Mouse (Mus musculus) ES-E14 (cell line): ENCODE measurements around the gene Gm20532. TPM values are rescaled to one million over a fixed set of nuclear protein-coding genes. Genes with fewer than 3 reads are reported as not detected.

Experiments used
- DNase-seq: peaks from one replicate; pipeline ENCODE4 v3.0.0-alpha.2; 2013; ENCODE audit warnings: low read depth, low spot score
- H3K27ac ChIP-seq: 2 replicates; pipeline ENCODE4 v1.5.1; 2012; ENCODE audit warnings: low read depth, mild to moderate bottlenecking, low read length, moderate library complexity, mixed read lengths; ENCODE audit not compliant: poor library complexity, insufficient read depth, severe bottlenecking
- H3K36me3 ChIP-seq: 2 replicates; pipeline ENCODE4 v1.6.1; 2012; ENCODE audit warnings: mild to moderate bottlenecking, low read length, moderate library complexity, mixed read lengths; ENCODE audit not compliant: control insufficient read depth, poor library complexity, insufficient read depth, severe bottlenecking
- H3K4me1 ChIP-seq, 2 experiments: fragments of 150-350 bp in 1 of 2; sonication (generic) in 1 of 2; 2 replicates each; pipeline ENCODE4 v1.6.1; 2012; ENCODE audit warnings: low read length in 2 of 2, mild to moderate bottlenecking in 1 of 2, mixed read lengths in 1 of 2; ENCODE audit not compliant: control insufficient read depth in 2 of 2, insufficient read depth in 2 of 2, poor library complexity in 1 of 2
- H3K4me3 ChIP-seq, 2 experiments: fragments of 150-350 bp in 1 of 2; sonication (generic) in 1 of 2; 2 replicates each; pipeline ENCODE4 v1.5.1; 2012; ENCODE audit warnings: low read length in 2 of 2, low read depth in 1 of 2, mild to moderate bottlenecking in 1 of 2, mixed read lengths in 1 of 2; ENCODE audit not compliant: insufficient read depth in 1 of 2, poor library complexity in 1 of 2, severe bottlenecking in 1 of 2
- H3K9ac ChIP-seq: 2 replicates; pipeline ENCODE4 v1.6.1; 2012; ENCODE audit warnings: low read depth, mild to moderate bottlenecking, low read length, mixed read lengths; ENCODE audit not compliant: poor library complexity, insufficient read depth, severe bottlenecking
- H3K9me3 ChIP-seq: fragments of 150-350 bp; sonication (generic); 2 replicates; pipeline ENCODE4 v1.6.1; 2012; ENCODE audit warnings: low read depth, mild to moderate bottlenecking, low read length; ENCODE audit not compliant: control insufficient read depth, insufficient read depth
- CHD2 ChIP-seq: IDR thresholded peaks from 2 replicates; pipeline ENCODE4 v1.6.1; 2014; ENCODE audit warnings: mild to moderate bottlenecking, low read depth, low read length, inconsistent platforms
- HCFC1 ChIP-seq: IDR thresholded peaks from 2 replicates; pipeline ENCODE4 v1.6.1; 2012; ENCODE audit warnings: low read length, inconsistent platforms, borderline replicate concordance; ENCODE audit not compliant: insufficient read depth
- MAFK ChIP-seq: IDR thresholded peaks from 2 replicates; pipeline ENCODE4 v1.6.1; 2014; ENCODE audit warnings: mild to moderate bottlenecking, low read depth, low read length, inconsistent platforms; ENCODE audit not compliant: insufficient read depth
- ZC3H11A ChIP-seq: IDR thresholded peaks from 2 replicates; pipeline ENCODE4 v1.6.1; 2012; ENCODE audit warnings: low read depth, mild to moderate bottlenecking, inconsistent platforms, low read length, borderline replicate concordance
- ZNF384 ChIP-seq: IDR thresholded peaks from 2 replicates; pipeline ENCODE4 v1.6.1; 2012; ENCODE audit warnings: low read depth, low read length, inconsistent platforms
- in situ Hi-C, 2 experiments: fragments of 600-800 bp; cut with MboI; formaldehyde crosslinking; loops; one replicate each; pipeline ENCODE4 v1.15.1; 2025; ENCODE audit warnings: low sequenced_read_pairs in 2 of 2, inconsistent platforms in 1 of 2; ENCODE audit not compliant: unreplicated experiment in 2 of 2
- total RNA-seq: library from RNA; depleted of rRNA; stranded (reverse); fragments of 300-350 nt; gene quantifications from 2 replicates; pipeline ENCODE4 v1.2.3, GENCODE M21; 2012; rRNA removed

Gm20532 gene
- total RNA-seq, 1 experiment: not detected

- no peak for DNase-seq
- Histone ChIP-seq H3K36me3 (no peaks in the 10 kb centered on the region), H3K9ac (no peak overlapping the region), H3K4me1 (no peaks in the 10 kb centered on the region; a peak in 1 of 4 replicates), H3K4me3 (no peak overlapping the region), H3K27ac (no peak overlapping the region), H3K9me3 (no peaks in the 10 kb centered on the region)
- TF ChIP-seq HCFC1: no peak
- in situ Hi-C loops: no loop called here
These were observed 82.3 kb downstream of the Gm20532 start for GRCm38 (mm10) chr2:26668746-26669145.

- H3K36me3 ChIP-seq: no peaks in the 10 kb centered on the region
- in situ Hi-C loops: no loop called here
- H3K9me3 ChIP-seq: no peaks in the 10 kb centered on the region
- H3K4me3 ChIP-seq: no peak within 1 kb of the TSS
- TF ChIP-seq CHD2: no peak
- TF ChIP-seq MAFK: no peak
- TF ChIP-seq HCFC1: no peak
- TF ChIP-seq ZNF384: no peak
- no peak for TF ChIP-seq ZC3H11A
- H3K27ac ChIP-seq: no peak within 1 kb of the TSS
- no peak within 1 kb of the TSS for H3K9ac ChIP-seq
- no peaks in the 10 kb centered on the region for H3K4me1 ChIP-seq
- no peak for DNase-seq
These were observed 84.7 kb downstream of the Gm20532 start, which contains the start of gene Lcn4 for GRCm38 (mm10) chr2:26671182-26671581. Lcn4 (minus strand) TSS chr2:26671282.

Other genes starting within 250 kb of the Gm20532 start
- gene Dnlz, start 234.5 kb upstream of the Gm20532 start, total RNA-seq: 6.8 and 8.0 TPM in 2 replicates
- 0.76 and 1.6 TPM in 2 replicates for gene Card9, start 225.7 kb upstream of the Gm20532 start, total RNA-seq
- 79.2 and 128 TPM in 2 replicates for gene Snapc4, start 206.0 kb upstream of the Gm20532 start, total RNA-seq
- gene Entr1, start 197.3 kb upstream of the Gm20532 start, total RNA-seq: 87.8 and 90.4 TPM in 2 replicates
- 133 and 149 TPM in 2 replicates for gene Pmpca, start 197.3 kb upstream of the Gm20532 start, total RNA-seq
- 10.4 and 13.6 TPM in 2 replicates for gene Inpp5e, start 177.4 kb upstream of the Gm20532 start, total RNA-seq
- gene Sec16a, start 141.4 kb upstream of the Gm20532 start, total RNA-seq: 47.3 and 62.5 TPM in 2 replicates
- gene Notch1, start 70.0 kb upstream of the Gm20532 start, total RNA-seq: 34.9 and 77.8 TPM in 2 replicates
- 104 and 156 TPM in 2 replicates for gene Egfl7, start 6.6 kb upstream of the Gm20532 start, total RNA-seq
- 60.4 and 88.2 TPM in 2 replicates for gene Agpat2, start 17.8 kb downstream of the Gm20532 start, total RNA-seq
- 24.6 and 46.6 TPM in 2 replicates for gene Fam69b, start 41.8 kb downstream of the Gm20532 start, total RNA-seq
- not detected in 2 replicates for gene Lcn4, start 84.6 kb downstream of the Gm20532 start, total RNA-seq